In genomic region chr11:69133566-69133922, GRCm38 (mm10) we compare ENCODE assay signal across 8 mouse cellular contexts. TPM values are rescaled to one million over a fixed set of nuclear protein-coding genes. Genes with fewer than 3 reads are reported as not detected.
A peak's percentile ranks its signal among the peaks of the same experiment; 100 is the strongest.
DNase-seq lines count a peak whose midpoint lies in the region; ATAC-seq lines count a peak whose summit lies in the region.

No protein-coding gene starts in this region.

- no peak overlapping the region for H3K9ac ChIP-seq in neural tube, embryonic 11.5 days (ENCODE audit: low read length)
- no peak overlapping the region for H3K9ac ChIP-seq in lung, embryonic 16.5 days (ENCODE audit: low read length)

- no peaks in the 10 kb centered on the region for H3K36me3 ChIP-seq in neural tube, embryonic 11.5 days (ENCODE audit: control insufficient read depth, insufficient read depth, low read length)
- H3K36me3 ChIP-seq in hindbrain, embryonic 10.5 days = no peaks in the 10 kb centered on the region
- H3K36me3 ChIP-seq in lung, embryonic 16.5 days (ENCODE audit: control insufficient read depth, insufficient read depth, low read length) = no peaks in the 10 kb centered on the region

- 14% methylated on average over 5 of the region's 5 CpGs for WGBS in neural tube, embryonic 11.5 days
- WGBS in hindbrain, embryonic 10.5 days = 11% methylated on average over 5 of the region's 5 CpGs
- WGBS in lung, embryonic 16.5 days = 7% methylated on average over 5 of the region's 5 CpGs

- H3K27me3 ChIP-seq in neural tube, embryonic 11.5 days (ENCODE audit: control insufficient read depth, insufficient read depth, low read length) = 0 out of 2 replicates have a peak, but pooled peaks cover 3% of the 10 kb centered on the region
- peaks cover 39% of the 10 kb centered on the region for H3K27me3 ChIP-seq in hindbrain, embryonic 10.5 days (ENCODE audit: insufficient read depth, poor library complexity, severe bottlenecking)
- no peaks in the 10 kb centered on the region for H3K27me3 ChIP-seq in lung, embryonic 16.5 days (ENCODE audit: control insufficient read depth, insufficient read depth, low read depth, low read length)

- ATAC-seq in neural tube, embryonic 11.5 days (ENCODE audit: insufficient read depth, low FRiP score, low TSS enrichment) = no peak
- ATAC-seq in lung, embryonic 16.5 days (ENCODE audit: low read depth) = peak; percentile 18; the same call in 1 of the 2 replicates

- no peak overlapping the region; the same call in 1 of the 2 replicates for H3K4me3 ChIP-seq in neural tube, embryonic 11.5 days (ENCODE audit: low read depth, low read length)
- peak overlapping the region; percentile 58 for H3K4me3 ChIP-seq in hindbrain, embryonic 10.5 days
- H3K4me3 ChIP-seq in lung, embryonic 16.5 days (ENCODE audit: low read length) = peak overlapping the region; percentile 59

- H3K9me3 ChIP-seq in neural tube, embryonic 11.5 days (ENCODE audit: control insufficient read depth, low read length) = no peaks in the 10 kb centered on the region
- no peaks in the 10 kb centered on the region for H3K9me3 ChIP-seq in hindbrain, embryonic 10.5 days
- H3K9me3 ChIP-seq in lung, embryonic 16.5 days (ENCODE audit: control insufficient read depth, low read length) = no peaks in the 10 kb centered on the region

- DNase-seq in neural tube, embryonic 11.5 days (ENCODE audit: low spot score) = no peak
- DNase-seq in neural tube, embryonic 10.5 days (ENCODE audit: extremely low spot score, low spot score) = no peak
- DNase-seq in hindbrain, embryonic 10.5 days (ENCODE audit: low spot score) = no peak
- peak; percentile 71 for DNase-seq in yolk sac, embryonic 10.5 days (ENCODE audit: low spot score)
- no peak for DNase-seq in thymus, postnatal 36 days
- no peak for DNase-seq in left cerebral cortex, adult 18-20 months (ENCODE audit: low spot score in 2 of 2)
- no peak for DNase-seq in layer of hippocampus, adult 18-20 months (ENCODE audit: low spot score in 2 of 2)

- no peak overlapping the region for H3K27ac ChIP-seq in neural tube, embryonic 11.5 days (ENCODE audit: low read depth, low read length)
- peak overlapping the region; percentile 70; the same call in 1 of the 2 replicates for H3K27ac ChIP-seq in hindbrain, embryonic 10.5 days
- no peak overlapping the region for H3K27ac ChIP-seq in lung, embryonic 16.5 days (ENCODE audit: low read length)

- peak overlapping the region; percentile 51 for H3K4me2 ChIP-seq in neural tube, embryonic 11.5 days (ENCODE audit: low read depth)
- peak overlapping the region; percentile 95 for H3K4me2 ChIP-seq in lung, embryonic 16.5 days (ENCODE audit: low read depth, low read length)

- no peaks in the 10 kb centered on the region for H3K4me1 ChIP-seq in neural tube, embryonic 11.5 days (ENCODE audit: control insufficient read depth, insufficient read depth, low read length)
- peaks cover 17% of the 10 kb centered on the region for H3K4me1 ChIP-seq in hindbrain, embryonic 10.5 days (replicated peaks)
- H3K4me1 ChIP-seq in lung, embryonic 16.5 days (replicated peaks; ENCODE audit: control insufficient read depth, insufficient read depth, low read length) = peaks cover 5% of the 10 kb centered on the region; the same call in 1 of the 2 replicates

RNA-seq across cellular contexts. Expression of gene Aloxe3, which starts 7.8 kb away (rescaled TPM):
- 0.08 and 0.66 TPM in 2 replicates for polyA plus RNA-seq in neural tube, embryonic 11.5 days (2014; fragmentation: Nextera tagmentation; extraction: Ambion mirVana)
- polyA plus RNA-seq in hindbrain, embryonic 10.5 days (2016; fragmentation: Nextera tagmentation; extraction: Ambion mirVana) = 0.22 TPM in 1 of 2 replicates, not detected in the other
- 0.24 and 0.31 TPM in 2 replicates for polyA plus RNA-seq in lung, embryonic 16.5 days (2015; fragmentation: Nextera tagmentation; extraction: Ambion mirVana)
- total RNA-seq in left cerebral cortex, adult 18-20 months (2021) = 1 to 10 TPM; 4.4 to 6.8 TPM
- 1 to 10 TPM; 8.6 to 9.1 TPM for total RNA-seq in layer of hippocampus, adult 18-20 months (2021)

RNA-seq across cellular contexts. Expression of gene 9130213A22Rik, which starts 11.2 kb away (rescaled TPM):
- polyA plus RNA-seq in neural tube, embryonic 11.5 days (2014; fragmentation: Nextera tagmentation; extraction: Ambion mirVana) = 0.24 TPM in 1 of 2 replicates, not detected in the other
- 0.13 TPM in 1 of 2 replicates, not detected in the other for polyA plus RNA-seq in hindbrain, embryonic 10.5 days (2016; fragmentation: Nextera tagmentation; extraction: Ambion mirVana)
- 0.36 and 0.44 TPM in 2 replicates for polyA plus RNA-seq in lung, embryonic 16.5 days (2015; fragmentation: Nextera tagmentation; extraction: Ambion mirVana)
- total RNA-seq in left cerebral cortex, adult 18-20 months (2021) = under 1 TPM; 0.53 to 0.98 TPM
- 1 to 10 TPM; 1.3 to 1.6 TPM for total RNA-seq in layer of hippocampus, adult 18-20 months (2021)

RNA-seq across cellular contexts. Expression of gene Hes7, which starts 13.3 kb away (rescaled TPM):
- polyA plus RNA-seq in neural tube, embryonic 11.5 days (2014; fragmentation: Nextera tagmentation; extraction: Ambion mirVana) = 0.33 TPM in 1 of 2 replicates, not detected in the other
- polyA plus RNA-seq in hindbrain, embryonic 10.5 days (2016; fragmentation: Nextera tagmentation; extraction: Ambion mirVana) = 0.14 and 0.48 TPM in 2 replicates
- 0.38 and 0.43 TPM in 2 replicates for polyA plus RNA-seq in lung, embryonic 16.5 days (2015; fragmentation: Nextera tagmentation; extraction: Ambion mirVana)
- under 1 TPM; 0.42 to 0.79 TPM for total RNA-seq in left cerebral cortex, adult 18-20 months (2021)
- 1 to 10 TPM; 1.1 to 1.6 TPM for total RNA-seq in layer of hippocampus, adult 18-20 months (2021)

RNA-seq across cellular contexts. Expression of gene Alox12b, which starts 23.2 kb away (rescaled TPM):
- not detected in 2 replicates for polyA plus RNA-seq in neural tube, embryonic 11.5 days (2014; fragmentation: Nextera tagmentation; extraction: Ambion mirVana)
- polyA plus RNA-seq in hindbrain, embryonic 10.5 days (2016; fragmentation: Nextera tagmentation; extraction: Ambion mirVana) = not detected in 2 replicates
- 0.33 TPM in 1 of 2 replicates, not detected in the other for polyA plus RNA-seq in lung, embryonic 16.5 days (2015; fragmentation: Nextera tagmentation; extraction: Ambion mirVana)
- 10 to 100 TPM in 1 of 2 experiments, 1 to 10 TPM in 1; 9.8 to 13.7 TPM for total RNA-seq in left cerebral cortex, adult 18-20 months (2021)
- total RNA-seq in layer of hippocampus, adult 18-20 months (2021) = 10 to 100 TPM; 10.7 to 18.4 TPM

RNA-seq across cellular contexts. Expression of gene Per1, which starts 38.5 kb away (rescaled TPM):
- polyA plus RNA-seq in neural tube, embryonic 11.5 days (2014; fragmentation: Nextera tagmentation; extraction: Ambion mirVana) = 10.7 and 10.9 TPM in 2 replicates
- polyA plus RNA-seq in hindbrain, embryonic 10.5 days (2016; fragmentation: Nextera tagmentation; extraction: Ambion mirVana) = 7.8 and 9.8 TPM in 2 replicates
- polyA plus RNA-seq in lung, embryonic 16.5 days (2015; fragmentation: Nextera tagmentation; extraction: Ambion mirVana) = 31.1 and 32.4 TPM in 2 replicates
- total RNA-seq in left cerebral cortex, adult 18-20 months (2021) = 100 to 1,000 TPM; 129 to 133 TPM
- 100 to 1,000 TPM in 1 of 2 experiments, 10 to 100 TPM in 1; 92.9 to 115 TPM for total RNA-seq in layer of hippocampus, adult 18-20 months (2021)
